Mouse (Mus musculus): ENCODE measurements at regions not wholly inside any gene's neighbourhood (a gene's known extent, or its start where the extent isn't known, plus 50 kb on each side); places are given as distances from the start of the nearest gene placed in this dataset.

DNA sequence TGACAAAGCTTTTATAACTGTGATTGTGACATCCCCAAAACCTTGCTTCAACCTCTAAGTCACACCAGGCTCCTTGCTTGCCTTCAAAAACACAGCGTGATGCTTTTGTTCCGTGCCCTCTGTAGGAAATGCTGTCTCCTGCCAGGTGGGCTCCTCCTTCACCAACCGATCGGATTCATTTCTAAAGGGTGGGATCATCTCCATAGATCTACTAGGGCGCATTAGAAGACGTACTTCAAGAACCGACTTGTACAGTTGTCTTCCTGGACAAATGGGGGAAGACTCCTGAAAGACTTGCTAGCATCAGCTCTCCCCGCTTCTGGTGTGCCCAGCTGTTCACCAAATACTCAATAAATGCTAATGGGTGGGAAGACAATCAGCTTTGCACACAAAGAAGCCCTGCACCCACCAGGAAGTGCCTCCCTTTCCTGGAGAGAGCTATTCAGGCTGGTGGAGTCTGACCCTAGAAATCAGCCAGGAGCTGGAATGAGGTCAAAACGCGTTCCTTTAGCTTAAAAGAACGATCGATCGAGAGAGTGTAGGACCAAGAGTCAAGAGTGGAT is 53.0 kb downstream of the Hoxa1 start:
- DNase-seq: no peak

DNA sequence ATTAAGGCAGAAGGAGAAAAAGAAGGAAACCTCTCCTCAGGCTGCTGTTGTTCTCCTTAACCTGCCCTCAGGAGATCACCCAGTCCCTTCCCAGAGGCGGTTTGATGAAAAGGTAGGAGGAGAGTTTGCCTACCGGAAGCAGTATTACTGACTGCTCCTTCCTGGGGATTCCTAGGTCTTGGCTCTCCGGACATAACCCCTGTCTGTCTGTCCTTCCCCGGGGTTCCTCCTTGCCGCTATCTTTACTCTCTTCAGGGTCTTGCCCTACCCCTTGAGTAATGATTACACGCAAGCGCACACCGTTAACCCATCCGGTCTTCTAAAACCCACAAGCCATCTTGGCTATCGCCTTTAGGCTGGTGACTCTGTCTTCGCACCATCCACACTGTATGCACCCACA is 54.0 kb downstream of the Hoxa1 start:
- DNase-seq: no peak

DNA sequence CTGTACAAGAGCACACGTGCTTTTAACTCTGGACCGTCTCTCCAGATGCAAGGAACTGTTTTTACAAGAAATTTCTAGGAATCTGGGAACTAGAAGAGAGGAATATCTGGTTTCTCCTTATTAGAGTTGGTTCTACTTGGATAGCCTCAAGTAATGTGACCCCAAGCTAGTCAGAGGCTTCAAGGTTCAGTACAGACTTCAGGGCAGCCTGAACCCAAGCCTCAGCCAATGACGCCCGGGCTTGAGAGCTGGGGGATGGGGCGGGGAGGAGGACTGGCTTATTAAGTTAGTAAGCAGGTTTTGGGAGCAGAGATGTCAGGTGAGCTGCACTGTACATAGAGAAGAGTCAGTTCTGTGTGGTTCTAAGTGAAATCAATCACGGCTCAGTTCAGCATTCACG is 54.5 kb downstream of the Hoxa1 start:
- DNase-seq: no peak

DNA sequence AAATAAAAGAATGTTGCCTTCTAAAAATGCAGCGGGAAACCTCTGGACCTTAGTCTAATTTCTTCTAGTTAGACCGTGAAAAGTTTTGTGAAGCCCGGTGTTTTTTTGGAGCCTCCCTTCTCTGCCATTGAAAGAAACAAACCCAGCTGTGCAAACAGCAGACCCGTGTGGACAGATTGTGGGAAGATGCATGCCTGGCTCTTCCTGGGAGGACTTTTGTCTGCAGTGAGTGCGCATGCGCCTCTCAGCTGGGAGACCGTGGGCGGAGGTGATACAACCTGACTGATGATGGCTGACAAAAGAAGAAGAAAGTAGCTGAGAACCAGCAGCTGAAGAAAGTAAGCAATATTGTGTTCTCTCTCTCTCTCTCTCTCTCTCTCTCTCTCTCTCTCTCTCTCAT is 55.4 kb downstream of the Hoxa1 start:
- DNase-seq: peak; percentile 17 to 40

DNA sequence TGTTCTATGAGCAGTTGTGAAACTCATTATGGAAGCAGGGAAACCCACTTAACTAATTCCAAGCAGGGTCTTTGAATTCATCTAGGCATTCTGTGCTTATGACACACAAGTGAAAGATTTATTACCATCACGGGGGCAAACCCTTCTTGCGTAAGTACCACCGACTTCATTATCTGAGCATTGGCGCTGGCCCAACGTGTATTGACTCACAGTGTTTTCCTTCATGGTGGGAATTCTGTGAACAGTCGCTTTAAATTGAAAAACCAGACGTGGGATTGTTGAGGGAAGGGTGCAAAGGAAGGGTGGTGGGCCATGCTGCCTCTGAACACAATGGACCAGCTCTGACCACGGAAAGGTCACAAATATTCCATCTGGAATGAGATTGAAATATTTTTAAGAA is 55.9 kb downstream of the Hoxa1 start:
- DNase-seq: peak in 1 of 2 experiments; percentile 29

DNA sequence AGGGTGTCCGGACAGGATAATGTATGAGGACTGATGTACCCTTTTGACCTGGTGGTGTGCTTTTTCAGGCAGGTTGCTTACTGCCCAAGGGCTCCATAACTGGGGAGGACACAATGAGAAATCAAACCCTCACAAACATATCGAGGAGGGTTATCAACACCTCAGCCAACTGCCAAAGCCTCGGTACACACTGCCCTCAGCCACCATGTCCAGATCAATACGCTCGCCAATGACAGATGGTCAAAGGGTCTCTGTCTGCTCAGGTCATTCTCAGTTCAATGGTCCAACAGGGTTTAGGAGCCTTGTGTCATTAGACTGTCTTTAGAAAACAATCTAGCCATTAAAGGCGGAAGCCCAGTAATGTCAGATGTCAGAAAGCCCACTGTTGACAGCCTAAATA is 56.9 kb downstream of the Hoxa1 start:
- no peak for DNase-seq

DNA sequence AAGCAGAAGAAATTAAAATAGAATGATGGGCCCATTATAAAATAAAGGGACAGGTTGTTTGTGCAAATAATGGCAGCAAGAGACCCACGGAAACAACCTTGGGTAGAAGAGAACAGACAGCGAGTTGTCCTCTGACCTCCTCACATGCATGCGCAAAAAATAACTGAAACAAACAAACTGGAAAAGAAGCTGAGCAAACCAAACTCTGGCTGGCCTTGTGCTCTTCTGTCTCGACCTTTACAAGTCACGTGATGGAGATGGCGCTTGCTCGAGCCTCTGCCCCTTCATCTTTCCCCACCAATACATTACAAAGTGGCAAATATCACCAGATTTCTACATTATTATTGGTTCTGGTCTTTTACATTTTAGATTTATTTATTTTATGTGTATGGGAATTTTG is 59.3 kb downstream of the Hoxa1 start:
- DNase-seq: no peak

DNA sequence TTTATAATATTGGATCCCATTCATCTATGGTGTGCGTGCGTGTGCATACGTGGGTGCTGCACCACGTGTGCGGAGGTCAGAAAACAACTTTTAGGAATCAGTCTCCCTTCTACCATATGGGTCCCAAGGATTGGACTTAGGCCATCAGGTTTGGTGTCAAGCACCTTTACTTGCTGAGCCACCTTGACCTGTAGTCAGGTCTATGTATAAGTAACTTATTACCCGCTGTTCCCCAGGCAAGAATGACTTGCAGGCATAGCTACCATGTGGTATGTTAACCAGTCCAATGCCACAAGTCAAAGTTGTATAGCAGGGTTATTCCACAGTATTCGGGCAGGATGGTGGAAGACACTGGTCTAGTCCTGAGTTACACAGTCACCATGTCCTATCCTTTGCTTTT is 62.5 kb downstream of the Hoxa1 start:
- no peak for DNase-seq

DNA sequence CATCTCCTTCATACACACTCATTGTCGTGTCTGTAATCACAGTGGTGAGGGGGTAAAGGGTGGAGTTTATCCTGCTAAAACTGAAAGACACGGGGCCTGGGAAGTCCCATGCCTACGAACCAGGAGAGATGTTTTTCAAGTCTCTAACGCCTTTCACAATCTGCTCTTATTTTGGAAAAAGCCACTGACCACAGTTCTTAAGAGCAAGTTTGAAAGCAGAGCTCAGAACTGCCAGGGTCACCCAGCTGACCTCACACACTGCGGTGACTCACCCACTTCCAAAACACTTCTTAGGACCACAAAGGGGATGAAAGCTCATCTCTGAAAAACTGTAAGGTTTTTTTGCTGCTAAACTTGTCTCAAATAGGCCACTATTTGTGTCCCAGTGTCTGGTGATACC is 66.7 kb downstream of the Hoxa1 start:
- DNase-seq: no peak

DNA sequence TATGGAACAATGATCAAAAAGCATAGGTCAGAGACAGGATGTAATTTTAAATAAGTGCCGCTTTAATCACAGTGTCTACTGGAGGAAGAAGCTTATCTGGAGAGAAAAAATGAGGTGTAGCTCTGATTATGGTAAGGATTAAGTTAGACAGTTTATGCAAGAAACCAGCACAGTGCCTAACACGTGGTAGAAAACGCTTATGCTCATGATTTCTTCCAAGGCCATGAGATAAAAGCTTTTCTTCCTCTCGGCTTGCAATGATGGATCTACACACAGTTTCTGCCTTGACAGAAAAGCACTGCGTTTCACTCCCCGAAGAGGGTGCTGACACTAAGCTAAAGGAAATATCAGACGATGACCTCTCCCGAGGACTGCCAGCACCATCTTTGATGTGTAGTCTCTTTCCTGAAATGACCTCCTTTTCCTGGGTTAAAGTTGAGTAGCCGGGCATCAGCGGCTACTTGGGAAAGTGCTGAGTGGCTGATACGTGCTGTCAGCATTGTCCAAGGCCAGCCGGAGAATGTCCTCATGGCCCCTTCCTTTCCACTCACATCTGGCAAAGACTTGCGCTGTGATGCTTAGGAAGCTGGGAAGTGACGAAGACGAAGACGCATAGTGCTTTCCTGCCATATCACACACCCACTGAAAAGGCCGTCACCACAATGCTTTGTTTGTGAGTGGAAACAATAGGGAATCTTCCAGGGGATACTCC is 72.0 kb downstream of the Hoxa1 start:
- DNase-seq: peak; percentile 74 to 84

DNA sequence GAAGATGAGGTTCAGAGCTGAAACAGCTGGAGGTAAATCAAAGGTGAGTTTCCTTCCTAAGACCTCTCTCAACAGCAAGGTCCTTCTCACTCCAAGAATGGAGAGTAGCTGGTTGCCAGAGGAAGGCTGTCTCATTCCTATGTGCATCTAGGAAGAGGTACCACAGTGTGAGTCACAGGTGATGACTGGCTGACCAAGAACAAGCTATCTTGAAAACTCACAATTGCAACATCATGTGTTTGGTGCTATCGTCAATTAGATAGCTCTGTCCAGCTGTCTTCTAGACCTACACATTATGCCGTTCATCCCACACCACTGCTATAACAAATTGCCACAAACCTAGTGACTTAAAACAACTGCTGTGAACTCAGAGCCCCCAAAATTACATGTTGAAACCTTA is 72.3 kb upstream of the Skap2 start:
- no peak for DNase-seq

DNA sequence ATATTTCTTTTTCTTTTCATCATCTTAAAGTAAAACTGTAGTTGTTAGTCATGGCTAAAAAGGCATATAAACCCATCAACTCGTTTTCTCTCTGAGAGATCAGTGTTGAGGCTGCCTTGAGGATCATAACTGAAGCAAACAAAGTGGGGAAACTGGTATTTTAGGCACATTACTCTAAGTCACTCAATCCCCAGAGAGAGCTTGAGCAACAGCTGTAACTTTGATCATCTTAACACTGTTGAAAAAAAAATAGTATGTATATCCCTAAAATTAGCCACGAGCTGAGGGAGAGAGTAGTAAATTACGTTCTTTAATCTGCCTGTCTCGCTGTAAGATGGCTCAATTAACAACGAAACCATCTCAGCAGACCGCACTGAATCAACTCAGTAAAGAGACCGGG is 67.2 kb upstream of the Skap2 start:
- DNase-seq: no peak

DNA sequence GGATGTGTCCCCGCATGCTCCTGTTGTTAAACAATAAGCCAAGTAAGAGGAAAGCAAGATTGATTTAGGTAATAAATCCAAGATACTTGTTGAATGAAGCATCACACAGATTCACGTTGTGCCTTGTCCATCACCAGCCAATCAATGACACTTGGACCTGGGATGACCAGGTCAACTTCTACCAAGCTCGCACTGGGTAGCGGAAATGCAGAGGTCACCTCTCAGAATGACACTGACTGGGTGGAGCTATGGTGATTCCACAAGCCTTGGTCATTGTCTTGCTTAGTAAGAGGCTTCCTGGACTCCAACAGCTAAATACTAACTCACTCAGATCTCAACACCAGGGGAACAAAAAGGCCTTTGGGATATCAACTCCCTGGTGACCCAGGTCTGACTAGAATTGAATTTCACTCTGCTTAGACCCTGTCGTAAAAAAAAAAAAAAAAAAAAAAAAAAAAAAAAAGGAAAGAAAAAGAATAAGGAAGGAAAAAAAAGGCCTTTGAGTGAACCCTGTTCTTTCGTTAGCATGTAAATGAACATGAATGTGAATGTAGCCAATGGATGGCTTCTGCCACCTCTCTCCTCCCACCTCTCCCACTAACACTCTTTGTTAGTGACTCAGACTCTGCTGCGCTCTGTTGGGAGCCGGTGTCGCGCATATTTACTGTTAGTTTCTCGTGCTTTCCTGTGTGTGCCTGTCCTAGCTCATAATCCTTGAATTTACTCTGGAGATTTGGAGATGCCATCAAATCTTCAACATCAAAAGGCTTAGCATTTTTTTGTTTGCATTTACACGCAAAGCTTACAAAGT is 66.4 kb upstream of the Skap2 start:
- DNase-seq: no peak

DNA sequence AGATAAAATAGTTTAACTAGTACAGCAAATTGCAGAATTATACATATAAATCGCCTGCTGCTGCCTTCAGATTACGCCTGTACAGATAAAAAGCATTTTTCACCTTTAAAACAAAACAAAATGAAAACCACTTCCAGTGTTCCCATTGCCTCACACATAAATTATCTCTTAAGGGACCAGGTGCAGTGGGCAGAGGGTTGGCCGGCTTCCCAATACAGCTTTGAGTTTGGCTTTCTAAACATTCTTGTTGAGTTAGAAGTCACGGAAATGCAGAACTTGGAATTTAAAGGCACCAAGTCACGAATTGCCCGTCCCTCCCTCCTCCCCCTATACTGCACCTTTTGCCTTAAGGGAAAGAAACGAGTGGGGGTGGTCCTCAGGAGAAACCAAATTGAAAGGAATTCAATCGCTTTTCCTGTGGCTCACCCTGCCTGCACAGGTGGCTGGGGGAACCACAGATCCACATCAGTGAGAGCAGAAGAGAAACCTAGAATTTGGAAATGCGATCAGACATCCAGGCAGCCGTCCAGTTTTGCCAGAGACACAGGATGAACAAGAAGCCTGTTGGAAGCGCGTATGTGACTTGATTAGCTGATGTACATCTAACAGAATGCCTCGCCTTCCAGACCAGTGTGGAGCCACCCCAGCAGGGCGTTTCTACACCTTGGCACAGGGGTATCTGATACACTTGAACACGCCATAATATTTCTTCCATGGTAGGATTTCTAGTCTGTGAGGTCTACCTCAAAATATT is 64.0 kb upstream of the Skap2 start:
- no peak for DNase-seq

DNA sequence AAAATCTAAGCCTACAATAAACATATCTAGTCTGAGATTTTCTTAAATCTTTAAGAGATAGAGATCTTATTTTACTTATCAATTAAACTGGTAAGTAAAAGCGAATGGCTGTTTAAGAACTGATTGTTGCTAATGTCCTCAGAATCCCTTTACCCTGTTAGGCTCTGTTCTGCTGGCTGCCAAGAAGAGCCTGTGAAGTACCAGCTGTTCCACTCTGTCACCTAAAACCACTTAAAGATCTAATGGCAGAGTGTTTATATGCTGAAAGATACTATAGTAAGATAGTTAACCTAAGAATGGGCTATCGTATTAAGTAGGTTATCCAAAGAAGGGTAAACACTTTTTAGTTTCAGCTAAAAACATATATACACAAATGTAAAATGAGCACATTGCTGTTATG is 62.6 kb upstream of the Skap2 start:
- DNase-seq: no peak

DNA sequence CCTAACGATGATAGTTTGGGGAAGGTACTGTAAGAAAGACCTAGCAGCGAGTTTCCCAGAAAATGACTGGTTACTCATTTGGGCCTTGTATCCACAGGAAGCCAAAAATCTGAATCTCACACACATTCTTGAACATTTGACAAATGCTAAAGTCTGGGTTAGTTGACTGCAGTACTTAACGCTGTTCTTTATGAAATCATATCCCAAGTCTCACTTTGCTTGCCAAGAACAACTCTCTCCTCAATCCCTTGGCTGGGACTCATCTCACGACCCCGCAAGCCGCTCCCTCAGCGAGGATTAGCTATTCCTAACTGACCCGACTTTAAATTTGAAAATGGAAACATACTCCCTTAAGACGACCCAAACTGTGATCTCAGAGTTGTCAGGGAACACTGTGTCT is 54.8 kb upstream of the Skap2 start:
- DNase-seq: peak in 1 of 2 experiments; percentile 33

DNA sequence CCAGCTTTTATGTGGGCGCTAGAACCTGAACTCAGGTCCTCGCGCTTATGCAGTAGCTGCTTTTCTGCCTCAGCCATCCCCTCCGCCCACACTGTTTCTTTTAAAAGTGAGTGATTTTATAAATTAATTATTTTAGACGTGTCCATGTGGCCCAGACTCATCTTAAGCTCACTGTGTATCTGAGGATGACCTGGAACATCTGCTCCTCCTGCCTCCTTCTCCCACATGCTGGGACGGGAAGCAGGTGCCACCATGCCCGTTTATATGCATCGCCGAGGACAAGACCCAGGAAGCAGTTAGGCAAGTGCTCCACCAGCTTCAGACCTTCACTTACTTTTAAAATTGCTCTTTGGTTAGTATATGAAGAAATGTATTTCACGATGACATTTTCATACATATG is 53.3 kb upstream of the Skap2 start:
- no peak for DNase-seq

DNA sequence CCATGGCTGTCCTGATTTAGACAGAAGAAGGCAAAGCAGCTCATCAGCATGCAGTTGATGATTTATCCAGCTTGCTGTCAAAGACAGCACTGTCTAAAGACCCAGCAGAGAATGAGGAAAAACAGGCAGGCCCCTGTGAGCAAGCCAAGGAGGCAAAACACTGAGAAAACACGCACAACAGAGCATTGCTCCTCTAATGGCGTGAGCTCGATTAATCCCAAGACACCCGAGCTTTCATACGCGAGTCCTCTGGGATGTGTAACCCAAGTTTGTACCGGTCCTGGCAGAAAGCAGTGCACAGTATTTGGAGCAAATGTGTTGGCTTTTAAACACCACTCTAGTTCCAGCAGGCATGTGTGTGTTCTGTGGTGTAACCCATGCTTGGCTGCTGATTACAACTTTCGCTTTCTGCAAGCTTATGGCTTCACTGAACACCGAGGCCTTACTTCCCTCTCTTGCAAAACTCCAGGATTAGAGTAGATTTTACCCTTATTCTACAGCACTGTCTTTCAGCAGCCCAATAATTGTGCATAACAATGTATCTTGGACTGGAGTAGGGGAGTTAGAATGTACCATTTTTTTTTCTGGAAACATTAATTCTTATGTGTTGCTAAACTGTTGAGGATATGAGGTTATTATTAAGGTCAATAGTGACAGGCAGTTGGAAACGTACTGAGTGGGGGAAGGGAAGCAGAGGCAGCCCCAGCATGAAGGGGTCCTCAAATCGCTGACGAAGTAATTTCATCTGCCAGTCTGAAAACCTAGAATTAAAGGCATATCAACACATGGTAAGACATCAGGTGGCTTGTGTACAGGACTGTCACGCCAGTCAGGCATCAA is 52.0 kb upstream of the Skap2 start:
- peak; percentile 30 to 73 for DNase-seq

Data from lung, postnatal 4 days (tissue).